Comparison of ENCODE assay signal across 12 mouse cellular contexts in genomic region chr8:111312758-111313162, GRCm38 (mm10). TPM values are rescaled to one million over a fixed set of nuclear protein-coding genes. Genes with fewer than 3 reads are reported as not detected.
DNase-seq lines count a peak whose midpoint lies in the region; ATAC-seq and TF ChIP-seq lines count a peak whose summit lies in the region.
"Had no signal": no experiment of that assay in that cellular context is flagged by ENCODE, and none has a peak within 500 bp of the region (broad histone marks: within the 10 kb centered on the region; RNA-seq: fewer than 3 reads in every experiment).

No protein-coding gene starts in this region.

- H3K27me3 ChIP-seq in liver, embryonic 15.5 days, result no peaks in the 10 kb centered on the region
- no peaks in the 10 kb centered on the region for H3K27me3 ChIP-seq in hindbrain, embryonic 13.5 days
- H3K27me3 ChIP-seq: limb, embryonic 13.5 days had no signal

- H3K36me3 ChIP-seq in liver, embryonic 15.5 days (replicated peaks), result no peaks in the 10 kb centered on the region
- H3K36me3 ChIP-seq in hindbrain, embryonic 13.5 days, result no peaks in the 10 kb centered on the region
- H3K36me3 ChIP-seq: limb, embryonic 13.5 days had no signal

- no peak for DNase-seq in gastrocnemius, adult 2 months
- no peak for DNase-seq in gastrocnemius, adult 8-10 months (ENCODE audit: low spot score in 2 of 2)
- DNase-seq in B cell, adult 2 months, result peak; percentile 12 to 18
- DNase-seq in brain, embryonic 14.5 days (ENCODE audit: low read depth), result no peak
- no peak for DNase-seq in right cerebral cortex, postnatal 36 days (ENCODE audit: low spot score in 2 of 2)
- no peak for DNase-seq in frontal cortex, postnatal 14 days (ENCODE audit: low spot score in 2 of 2)
- DNase-seq: cerebellum, postnatal 36 days; gastrocnemius, postnatal 14 days had no signal

- H3K9me3 ChIP-seq in liver, embryonic 15.5 days (replicated peaks), result no peaks in the 10 kb centered on the region
- H3K9me3 ChIP-seq in hindbrain, embryonic 13.5 days, result no peaks in the 10 kb centered on the region
- H3K9me3 ChIP-seq: limb, embryonic 13.5 days had no signal

- no peak overlapping the region for H3K27ac ChIP-seq in gastrocnemius, adult 2 months
- peak overlapping the region; percentile 78 for H3K27ac ChIP-seq in liver, embryonic 15.5 days (replicated peaks)
- H3K27ac ChIP-seq in hindbrain, embryonic 13.5 days, result no peak overlapping the region
- H3K27ac ChIP-seq: limb, embryonic 13.5 days had no signal

- peak; percentile 44 for TF ChIP-seq CTCF in gastrocnemius, adult 2 months (IDR thresholded peaks at IDR 0.05)
- TF ChIP-seq CTCF in brain, embryonic 14.5 days (IDR thresholded peaks at IDR 0.05; ENCODE audit: borderline replicate concordance, extremely low read depth, insufficient read depth, insufficient read length), result peak; percentile 30; the same call in 1 of the 2 replicates

- no peak for TF ChIP-seq POLR2A in brain, embryonic 14.5 days (IDR thresholded peaks at IDR 0.05; ENCODE audit: borderline replicate concordance, extremely low read depth, insufficient read depth, insufficient read length, poor library complexity, severe bottlenecking)

- H3K4me1 ChIP-seq in liver, embryonic 15.5 days (replicated peaks), result peaks cover 26% of the 10 kb centered on the region
- no peaks in the 10 kb centered on the region for H3K4me1 ChIP-seq in hindbrain, embryonic 13.5 days (replicated peaks)
- H3K4me1 ChIP-seq: limb, embryonic 13.5 days had no signal

- H3K9ac ChIP-seq in liver, embryonic 15.5 days, result no peak overlapping the region
- H3K9ac ChIP-seq in hindbrain, embryonic 13.5 days, result no peak overlapping the region
- H3K9ac ChIP-seq: limb, embryonic 13.5 days had no signal

- H3K4me3 ChIP-seq in gastrocnemius, adult 2 months, result no peak overlapping the region
- no peak overlapping the region for H3K4me3 ChIP-seq in liver, embryonic 15.5 days (replicated peaks)
- no peak overlapping the region for H3K4me3 ChIP-seq in hindbrain, embryonic 13.5 days
- H3K4me3 ChIP-seq: limb, embryonic 13.5 days; myocyte had no signal

- WGBS in liver, embryonic 15.5 days (ENCODE audit: insufficient replicate concordance), result 17% methylated on average over 3 of the region's 3 CpGs
- WGBS in hindbrain, embryonic 13.5 days, result 81% methylated on average over 3 of the region's 3 CpGs

- ATAC-seq in liver, embryonic 15.5 days (ENCODE audit: insufficient read depth), result peak; percentile 94
- no peak for ATAC-seq in hindbrain, embryonic 13.5 days (ENCODE audit: low FRiP score)

- intact Hi-C loops in gastrocnemius, adult 2 months (cut with DNase I), result no loop called here

- no peak overlapping the region for H3K4me2 ChIP-seq in liver, embryonic 15.5 days
- no peak overlapping the region for H3K4me2 ChIP-seq in hindbrain, embryonic 13.5 days
- H3K4me2 ChIP-seq: limb, embryonic 13.5 days had no signal

RNA-seq across cellular contexts. Expression of gene Rfwd3, which starts 12.7 kb away (rescaled TPM):
- 1 to 10 TPM; 4.5 to 5.2 TPM for total RNA-seq in gastrocnemius, adult 2 months (2021)
- 1 to 10 TPM; 4.1 to 4.7 (median 4.2) TPM for total RNA-seq in gastrocnemius, adult 8-10 months (2022)
- 22.9 and 24.2 TPM in 2 replicates for polyA plus RNA-seq in brain, embryonic 14.5 days (2012; rRNA removed)
- 44.9 and 46.4 TPM in 2 replicates for polyA plus RNA-seq in liver, embryonic 15.5 days (2015; fragmentation: Nextera tagmentation; extraction: Ambion mirVana)
- polyA plus RNA-seq in hindbrain, embryonic 13.5 days (2015; fragmentation: Nextera tagmentation; extraction: Ambion mirVana), result 26.8 and 29.0 TPM in 2 replicates

RNA-seq across cellular contexts. Expression of gene Mlkl, which starts 25.2 kb away (rescaled TPM):
- total RNA-seq in gastrocnemius, adult 2 months (2021), result 1 to 10 TPM in 1 of 2 experiments, under 1 TPM in 1; 0.77 to 1.4 TPM
- total RNA-seq in gastrocnemius, adult 8-10 months (2022), result 1 to 10 TPM in 1 of 4 experiments, under 1 TPM in 3; 0.29 to 1.6 (median 0.76) TPM
- 0.19 and 0.23 TPM in 2 replicates for polyA plus RNA-seq in brain, embryonic 14.5 days (2012; rRNA removed)
- polyA plus RNA-seq in liver, embryonic 15.5 days (2015; fragmentation: Nextera tagmentation; extraction: Ambion mirVana), result 3.3 and 3.7 TPM in 2 replicates
- polyA plus RNA-seq in hindbrain, embryonic 13.5 days (2015; fragmentation: Nextera tagmentation; extraction: Ambion mirVana), result 0.22 and 0.78 TPM in 2 replicates

RNA-seq across cellular contexts. Expression of gene Glg1, which starts 53.7 kb away (rescaled TPM):
- 10 to 100 TPM; 31.1 to 39.6 TPM for total RNA-seq in gastrocnemius, adult 2 months (2021)
- 10 to 100 TPM; 31.4 to 34.4 (median 32.8) TPM for total RNA-seq in gastrocnemius, adult 8-10 months (2022)
- 52.6 and 62.4 TPM in 2 replicates for polyA plus RNA-seq in brain, embryonic 14.5 days (2012; rRNA removed)
- polyA plus RNA-seq in liver, embryonic 15.5 days (2015; fragmentation: Nextera tagmentation; extraction: Ambion mirVana), result 14.1 and 14.5 TPM in 2 replicates
- polyA plus RNA-seq in hindbrain, embryonic 13.5 days (2015; fragmentation: Nextera tagmentation; extraction: Ambion mirVana), result 66.7 and 68.6 TPM in 2 replicates

Comparison
In these comparisons a context has a peak if more than half of its experiments do, and no peak if none do; other contexts are left out.
1. DNase-seq: peak in B cell, adult 2 months (2 of 2); none in gastrocnemius, adult 2 months (single experiment), gastrocnemius, adult 8-10 months (0 of 2), brain, embryonic 14.5 days (single experiment), right cerebral cortex, postnatal 36 days (0 of 2) and frontal cortex, postnatal 14 days (0 of 2).